Mouse (Mus musculus) right cerebral cortex, postnatal 14 days (tissue): ENCODE data around the gene Itgb6.

Experiments used
- DNase-seq: peaks from one replicate; pipeline ENCODE4 v3.0.0; 2022

Gene Itgb6

GRCm38 (mm10) chr2:60712483-60712882 is 10.0 kb downstream of the Itgb6 start:
- no peak for DNase-seq

DNA sequence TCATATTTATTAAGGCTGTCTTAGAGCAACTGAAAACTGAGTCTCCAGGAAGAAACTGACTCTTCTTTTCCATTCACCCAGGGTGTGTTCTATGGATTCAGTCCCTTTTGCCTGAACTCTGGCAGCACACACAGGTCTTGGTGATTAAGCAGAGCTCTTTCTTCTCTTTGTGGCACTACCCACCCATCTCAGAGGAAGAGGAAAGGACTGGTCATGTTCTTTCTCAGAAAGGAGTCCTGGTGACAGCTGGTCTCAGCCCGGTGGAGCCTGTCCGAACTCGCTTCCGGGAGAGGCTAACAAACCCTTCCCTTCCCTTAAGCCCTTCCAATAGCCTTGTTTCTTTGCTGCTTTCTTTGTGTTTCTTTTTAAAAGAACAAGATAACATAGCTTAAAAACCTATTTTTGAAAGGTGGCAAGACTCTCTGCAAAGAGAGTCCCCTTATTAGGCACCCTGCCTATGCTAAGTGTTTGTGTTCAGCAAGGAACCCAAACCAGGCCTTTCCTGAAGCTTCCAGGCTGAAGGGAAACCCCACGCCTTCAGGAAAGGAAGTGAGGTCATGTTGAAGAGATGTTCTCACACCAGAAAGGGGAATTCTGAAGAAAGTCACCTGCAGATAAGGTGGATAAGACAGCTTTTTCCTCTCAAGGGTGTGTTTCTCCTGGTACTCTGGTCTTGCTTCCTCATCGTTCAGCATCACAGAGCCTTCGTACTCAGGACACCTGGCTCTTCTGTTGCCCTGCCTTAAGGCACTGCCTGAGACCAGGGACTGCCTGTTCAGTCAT is 11.2 kb downstream of the Itgb6 start:
- no peak for DNase-seq

- no peak for DNase-seq
Measured at GRCm38 (mm10) chr2:60710317-60710716, 12.1 kb downstream of the Itgb6 start.

- DNase-seq, result no peak
Measured at GRCm38 (mm10) chr2:60708671-60709070, 13.8 kb downstream of the Itgb6 start.

GRCm38 (mm10) chr2:60706866-60707265 is 15.6 kb downstream of the Itgb6 start:
- DNase-seq, result no peak

GRCm38 (mm10) chr2:60705426-60705825 is 17.0 kb downstream of the Itgb6 start:
- DNase-seq, result no peak

- no peak for DNase-seq
Measured at GRCm38 (mm10) chr2:60703315-60703714, 19.1 kb downstream of the Itgb6 start.

- no peak for DNase-seq
Measured at GRCm38 (mm10) chr2:60700956-60701355, 21.5 kb downstream of the Itgb6 start.

DNA sequence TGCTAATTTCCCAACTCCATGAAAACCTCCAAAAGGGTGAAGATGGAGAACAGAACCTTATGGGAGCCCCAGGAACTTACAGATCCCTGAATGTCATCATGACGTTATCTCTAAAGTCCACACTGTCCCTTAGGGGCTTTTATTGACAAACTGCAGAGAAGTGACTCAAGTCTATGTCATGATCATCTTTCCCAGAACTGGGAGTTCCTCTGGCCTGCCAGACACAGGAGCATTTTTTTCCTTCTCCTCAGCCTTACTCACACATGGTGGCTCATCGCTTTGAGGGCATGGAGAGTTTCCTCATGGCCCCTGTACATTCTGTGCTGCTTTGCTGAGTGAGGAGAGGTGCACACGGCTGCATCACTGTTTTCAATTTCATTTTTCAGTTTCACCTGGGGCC is 22.4 kb downstream of the Itgb6 start:
- DNase-seq, result no peak

DNA sequence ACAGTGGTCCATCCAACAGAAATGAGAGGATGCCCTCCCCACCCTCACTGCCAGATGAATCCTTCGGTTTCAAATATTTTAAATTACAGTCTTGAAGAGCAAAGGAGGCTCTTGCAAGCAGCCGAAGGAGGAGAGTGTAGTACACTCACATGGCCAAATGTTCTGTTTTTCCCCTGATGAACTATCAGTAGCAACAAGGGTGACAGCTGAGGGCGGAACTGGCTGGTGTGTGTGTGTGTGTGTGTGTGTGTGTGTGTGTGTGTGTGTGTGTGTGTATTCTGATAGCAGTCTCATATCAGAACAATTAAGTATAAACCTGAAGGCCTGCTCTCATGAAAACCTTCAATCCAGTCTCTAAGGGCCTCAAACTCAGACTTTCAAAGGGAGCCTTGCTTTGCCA is 22.9 kb downstream of the Itgb6 start:
- DNase-seq, result no peak

GRCm38 (mm10) chr2:60698155-60698554 is 24.3 kb downstream of the Itgb6 start:
- DNase-seq, result no peak

DNA sequence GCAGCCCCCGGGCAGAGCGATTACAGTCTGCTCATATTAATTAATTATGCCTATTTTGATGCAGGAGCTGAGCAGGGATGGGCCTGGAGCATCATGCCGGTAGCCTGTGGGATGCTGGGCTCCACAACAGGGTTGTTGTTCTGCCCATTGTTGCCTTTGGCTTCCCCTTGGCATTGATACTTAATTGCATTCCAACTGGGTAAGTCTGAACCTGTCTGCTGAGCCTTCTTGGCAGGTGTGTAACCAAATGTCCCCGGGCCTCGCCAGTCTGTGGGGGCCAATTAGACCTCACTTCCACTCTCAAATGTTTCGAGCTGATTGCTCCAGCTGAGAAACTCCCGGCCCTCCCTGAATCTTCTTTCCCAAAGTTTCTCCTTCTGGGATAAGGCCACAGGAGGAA is 24.9 kb downstream of the Itgb6 start:
- DNase-seq, result no peak

GRCm38 (mm10) chr2:60696559-60696958 is 25.9 kb downstream of the Itgb6 start:
- no peak for DNase-seq

- DNase-seq, result no peak
Measured at GRCm38 (mm10) chr2:60695706-60696105, 26.7 kb downstream of the Itgb6 start.

GRCm38 (mm10) chr2:60694563-60694962 is 27.9 kb downstream of the Itgb6 start:
- no peak for DNase-seq

DNA sequence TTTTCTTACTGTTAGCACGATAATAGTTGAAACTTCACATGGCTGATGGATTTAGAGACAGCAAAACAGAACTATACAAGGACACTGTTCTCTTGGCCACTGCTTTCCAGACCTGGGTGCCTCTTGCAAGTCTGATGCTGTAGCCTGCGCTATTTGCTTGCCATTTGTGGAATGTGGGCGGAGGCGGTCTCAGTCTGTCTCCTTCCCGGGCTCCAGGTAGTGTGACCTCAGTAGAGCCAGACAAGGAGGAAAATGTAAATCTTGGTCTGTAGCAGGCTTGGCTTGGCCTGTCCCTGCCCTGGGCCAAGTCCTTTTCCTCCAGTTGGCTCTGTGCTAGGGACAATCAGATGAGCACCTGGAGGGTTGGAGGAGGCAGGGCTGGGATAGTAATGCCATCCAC is 30.2 kb downstream of the Itgb6 start:
- DNase-seq, result no peak

DNA sequence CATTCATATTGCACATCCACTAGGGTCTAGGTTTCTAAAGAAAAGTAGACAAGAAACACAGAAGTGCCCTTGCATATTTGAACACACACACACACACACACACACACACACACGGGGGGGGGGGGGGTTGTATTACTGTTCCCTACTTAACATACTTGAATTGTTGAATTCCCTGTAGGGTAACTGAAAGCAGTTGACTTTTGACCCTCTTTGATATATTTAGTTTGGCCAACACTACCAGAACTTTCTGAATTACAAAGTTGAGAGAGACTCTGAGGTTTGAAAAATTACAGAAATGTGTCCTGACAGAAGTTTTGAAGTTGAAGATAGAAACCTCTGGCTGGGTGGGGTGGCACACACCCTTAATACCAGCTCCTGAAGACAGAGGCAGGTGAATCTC is 32.2 kb downstream of the Itgb6 start:
- DNase-seq, result no peak

- no peak for DNase-seq
Measured at GRCm38 (mm10) chr2:60688944-60689615, 33.4 kb downstream of the Itgb6 start.

DNA sequence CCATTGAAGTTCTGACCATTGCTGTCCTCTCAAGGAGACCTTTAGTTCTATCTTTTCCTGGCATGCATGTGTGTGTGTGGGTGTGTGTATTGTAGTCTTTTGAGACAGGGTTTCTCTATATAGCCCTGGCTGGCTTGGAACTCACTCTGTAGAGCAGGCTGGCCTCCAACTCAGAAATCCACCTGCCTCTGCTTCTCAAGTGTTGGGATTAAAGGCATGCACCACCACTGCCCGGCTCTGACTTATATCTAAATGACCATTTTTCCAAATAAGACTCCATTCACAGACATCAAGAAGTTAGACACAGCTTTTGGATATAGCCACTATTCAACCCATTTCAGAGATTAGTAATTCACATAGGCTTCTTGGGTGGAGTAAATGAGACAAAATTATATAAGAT is 34.3 kb downstream of the Itgb6 start:
- DNase-seq, result no peak

- DNase-seq, result no peak
Measured at GRCm38 (mm10) chr2:60685973-60686372, 36.5 kb downstream of the Itgb6 start.

- no peak for DNase-seq
Measured at GRCm38 (mm10) chr2:60684168-60684567, 38.3 kb downstream of the Itgb6 start.

- no peak for DNase-seq
Measured at GRCm38 (mm10) chr2:60682554-60682953, 39.9 kb downstream of the Itgb6 start.

- no peak for DNase-seq
Measured at GRCm38 (mm10) chr2:60674413-60674812, 48.0 kb downstream of the Itgb6 start.
